Mouse (Mus musculus) layer of hippocampus, postnatal 25 days (tissue): Measurements from ENCODE around the gene Dnajc7. TPM values are rescaled to one million over a fixed set of nuclear protein-coding genes. Genes with fewer than 3 reads are reported as not detected.
"Not testable (repeated sequence)": the region's sequence is repeated elsewhere in the genome, so short reads cannot be mapped to it uniquely, and the experiment has no call there.

Experiments used
- DNase-seq, 2 experiments: peaks; one replicate each; pipeline ENCODE4 v3.0.0; 2022; ENCODE audit warnings: mixed read lengths in 2 of 2, low spot score in 1 of 2; ENCODE audit errors: extremely low spot score in 1 of 2
- total RNA-seq, 2 experiments: library from RNA; stranded (reverse); gene quantifications; 2 replicates each; pipeline ENCODE4 v1.2.3; 2021

Dnajc7 gene
- total RNA-seq, result 100 to 1,000 TPM; 234 to 286 TPM

- DNase-seq, result no peak
Measured at GRCm38 (mm10) chr11:100619982-100620381, at the start of gene Dnajc7. TSS of gene Dnajc7 (minus strand) at chr11:100620168.

DNA sequence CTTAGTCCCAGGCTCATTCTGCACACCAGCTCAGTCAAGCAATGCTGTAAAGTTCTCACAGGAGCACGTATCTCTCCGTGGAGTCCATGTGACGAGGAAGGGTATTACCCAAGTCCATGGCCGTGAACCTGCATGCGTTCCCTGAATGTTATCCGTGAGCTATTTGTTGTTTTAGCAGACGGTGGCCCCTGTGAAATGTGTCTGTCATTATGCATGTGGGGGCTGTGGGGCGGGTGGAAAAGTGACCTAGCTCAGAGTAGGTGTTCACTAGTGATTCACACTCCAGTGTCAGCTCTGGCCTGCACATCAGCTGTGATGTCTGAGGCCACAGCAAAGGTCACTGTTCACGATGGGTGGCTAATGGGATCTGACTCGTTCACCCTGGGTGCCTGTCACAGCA lies 39.8 kb upstream of the Dnajc7 start:
- no peak for DNase-seq

DNA sequence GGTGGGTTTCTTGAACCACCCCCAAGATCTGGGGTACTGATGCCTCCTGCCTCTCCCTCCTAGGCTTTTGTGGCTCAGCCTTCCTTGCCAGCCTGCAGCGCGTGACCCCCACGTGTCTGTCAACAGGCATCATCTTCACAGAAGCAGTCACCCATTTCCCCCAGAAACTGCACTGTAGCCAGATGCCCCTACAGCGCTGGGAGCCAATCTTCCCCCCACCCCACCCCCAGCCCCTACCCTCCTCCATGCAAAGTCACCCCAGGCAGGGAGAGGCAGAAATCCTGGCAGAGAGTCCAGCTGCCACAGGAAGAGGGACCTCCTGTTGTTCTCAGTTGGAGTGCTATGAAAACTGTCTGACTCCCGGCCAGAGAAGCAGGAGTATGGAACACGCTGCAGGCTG lies 36.5 kb upstream of the Dnajc7 start:
- no peak for DNase-seq

- not testable (repeated sequence) for DNase-seq
Measured at GRCm38 (mm10) chr11:100655589-100655988, 35.6 kb upstream of the Dnajc7 start.

DNA sequence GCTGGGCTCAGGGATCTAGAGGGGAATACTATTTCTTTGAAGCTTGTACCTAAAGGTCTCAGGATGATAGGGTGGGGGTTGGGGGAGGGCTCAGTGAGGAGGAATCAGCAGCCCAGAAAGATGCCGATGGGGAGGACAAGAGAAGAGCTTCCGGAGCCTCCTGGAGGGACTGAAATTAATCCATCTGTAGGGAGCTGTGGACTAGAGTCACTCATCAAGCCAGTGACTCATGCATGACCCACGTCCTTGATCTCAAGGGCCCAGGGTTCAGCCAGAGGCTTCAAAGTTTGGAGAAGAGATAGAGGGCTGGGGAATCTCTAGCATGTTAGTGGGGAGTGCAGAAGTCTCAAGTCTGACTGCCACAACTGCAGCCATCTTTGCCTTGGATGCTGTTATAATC lies 31.8 kb upstream of the Dnajc7 start:
- no peak for DNase-seq

- DNase-seq, result no peak
Measured at GRCm38 (mm10) chr11:100651205-100651604, 31.2 kb upstream of the Dnajc7 start.

- DNase-seq, result no peak
Measured at GRCm38 (mm10) chr11:100648405-100648804, 28.4 kb upstream of the Dnajc7 start.

DNA sequence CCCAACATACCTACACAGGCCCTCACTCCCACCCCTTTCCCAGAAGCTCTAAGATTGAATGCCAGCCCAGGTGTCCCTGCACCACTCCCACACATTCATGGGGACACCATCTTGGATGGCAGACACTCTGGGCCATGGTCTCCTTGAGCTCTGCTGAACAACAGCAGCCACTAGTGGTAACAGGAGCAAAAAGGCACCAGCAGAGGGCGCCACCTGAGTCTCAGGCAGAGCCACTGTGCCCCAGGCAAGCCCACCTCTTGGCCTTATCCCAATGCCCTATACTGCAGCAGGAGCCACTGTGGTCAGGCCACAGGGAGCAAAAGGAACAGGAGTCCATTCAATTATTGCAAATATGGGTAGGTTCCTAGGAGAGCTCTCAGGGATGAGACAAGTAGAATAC lies 26.3 kb upstream of the Dnajc7 start:
- DNase-seq, result peak in 1 of 2 experiments; percentile 47

DNA sequence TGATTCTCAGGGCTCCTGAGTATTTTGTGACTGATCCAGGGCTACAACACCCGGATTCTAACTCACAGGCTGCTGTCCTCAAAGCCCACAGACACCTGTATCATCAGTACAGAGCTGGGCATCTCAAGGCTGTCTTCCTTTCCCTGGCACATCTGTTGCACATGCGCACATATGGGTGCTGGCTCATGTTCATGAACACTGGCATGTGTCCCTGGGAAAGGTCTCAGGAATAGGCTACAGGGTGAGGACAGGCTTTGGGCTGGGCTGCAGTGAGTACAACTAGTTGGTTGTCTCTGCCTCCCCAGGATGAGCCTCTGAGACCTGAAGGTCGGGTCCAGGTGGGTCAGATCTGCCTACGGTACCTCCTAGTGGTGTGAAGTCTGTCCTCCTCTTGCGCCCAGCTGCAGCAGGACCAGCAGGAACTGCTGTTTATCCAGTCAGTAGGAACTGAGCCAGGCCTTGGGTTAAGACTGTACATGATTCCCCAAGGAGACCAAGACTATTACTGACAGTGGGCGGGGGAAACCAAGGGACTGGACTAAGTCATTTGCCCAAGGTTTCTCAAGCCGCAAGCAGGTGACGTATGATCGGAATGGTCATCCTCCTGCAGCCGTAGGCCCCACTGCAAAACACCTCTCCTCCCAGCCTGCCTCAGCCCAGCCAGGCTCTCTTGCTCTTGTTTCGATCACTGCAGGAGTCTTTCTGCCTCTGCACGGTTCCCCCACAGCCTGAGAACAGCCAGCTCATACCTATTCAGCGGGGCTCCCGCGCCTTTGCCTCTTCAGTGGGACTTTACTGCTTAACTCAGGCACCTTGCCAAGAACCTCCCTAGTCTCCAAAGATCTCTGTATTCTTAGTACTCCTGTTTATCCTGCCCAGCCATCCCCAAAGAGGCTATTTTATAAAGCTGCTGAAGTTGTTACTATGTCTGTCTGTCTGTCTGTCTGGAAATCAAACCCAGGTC lies 23.9 kb upstream of the Dnajc7 start:
- no peak for DNase-seq

DNA sequence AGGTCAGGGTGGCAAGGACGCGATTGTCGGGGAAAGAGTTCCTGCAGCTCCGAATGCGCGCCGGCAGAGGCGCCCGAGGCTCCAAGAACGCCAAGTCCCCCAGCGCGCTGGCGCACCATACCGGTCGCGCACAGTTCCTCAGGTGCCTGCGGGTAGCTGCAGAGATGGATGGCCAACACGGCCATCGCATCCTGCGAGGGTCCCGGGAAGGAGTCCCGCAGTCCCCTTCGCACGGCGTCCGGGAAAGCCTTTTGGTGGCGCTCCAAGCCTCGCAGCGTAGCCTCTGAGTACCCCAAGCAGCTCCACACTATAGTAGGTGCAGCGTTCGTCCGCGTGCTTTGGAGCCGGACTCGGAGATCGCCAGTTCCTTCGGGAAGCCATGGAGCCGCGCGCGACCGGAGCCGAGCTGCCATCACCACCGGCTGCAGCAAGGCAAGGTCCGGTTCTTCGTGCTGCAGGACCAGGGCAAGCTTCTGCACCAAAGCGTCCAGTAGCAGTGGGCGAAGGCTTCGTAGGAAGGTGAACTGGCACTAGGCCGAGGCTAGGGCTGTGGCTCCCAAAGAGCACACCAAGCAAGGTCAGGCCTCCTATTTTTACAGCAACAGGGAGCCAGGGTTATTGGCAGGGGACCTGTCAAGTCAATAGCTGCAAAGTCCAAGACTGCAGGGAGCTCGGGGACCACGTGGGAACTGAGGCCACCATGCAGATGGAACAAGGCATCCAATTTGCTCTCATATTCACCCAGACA lies 20.4 kb upstream of the Dnajc7 start:
- peak; percentile 39 to 43 for DNase-seq

GRCm38 (mm10) chr11:100634530-100634929 lies 14.6 kb upstream of the Dnajc7 start:
- DNase-seq, result no peak

- no peak for DNase-seq
Measured at GRCm38 (mm10) chr11:100628862-100629352, 8.9 kb upstream of the Dnajc7 start.

GRCm38 (mm10) chr11:100628056-100628455 lies 8.1 kb upstream of the Dnajc7 start:
- DNase-seq, result no peak

- DNase-seq, result peak; percentile 52 to 79
Measured at GRCm38 (mm10) chr11:100626701-100627195, 6.8 kb upstream of the Dnajc7 start.

GRCm38 (mm10) chr11:100625754-100626700 lies 6.1 kb upstream of the Dnajc7 start:
- no peak for DNase-seq

DNA sequence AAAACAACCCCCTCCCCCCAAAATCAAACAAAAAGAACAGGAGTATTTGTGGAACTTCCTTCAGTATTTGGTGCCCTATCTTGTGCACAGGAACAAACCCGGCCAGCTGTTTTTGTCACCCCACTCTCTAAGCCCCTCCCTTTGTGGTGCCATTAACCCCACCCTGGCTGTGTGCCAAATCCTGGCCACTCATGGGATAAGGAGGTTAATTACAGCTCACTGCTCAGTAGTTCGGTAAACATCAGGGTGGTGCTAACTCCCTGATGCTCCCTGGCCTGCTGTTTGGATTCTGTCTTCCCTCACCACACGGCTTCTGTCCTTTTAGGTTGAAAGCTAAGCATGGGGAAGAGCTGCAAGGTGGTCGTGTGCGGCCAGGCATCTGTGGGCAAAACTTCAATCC lies 3.9 kb upstream of the Dnajc7 start:
- no peak for DNase-seq

GRCm38 (mm10) chr11:100622714-100623113 lies 2.7 kb upstream of the Dnajc7 start:
- DNase-seq, result peak; percentile 94 to 96

DNA sequence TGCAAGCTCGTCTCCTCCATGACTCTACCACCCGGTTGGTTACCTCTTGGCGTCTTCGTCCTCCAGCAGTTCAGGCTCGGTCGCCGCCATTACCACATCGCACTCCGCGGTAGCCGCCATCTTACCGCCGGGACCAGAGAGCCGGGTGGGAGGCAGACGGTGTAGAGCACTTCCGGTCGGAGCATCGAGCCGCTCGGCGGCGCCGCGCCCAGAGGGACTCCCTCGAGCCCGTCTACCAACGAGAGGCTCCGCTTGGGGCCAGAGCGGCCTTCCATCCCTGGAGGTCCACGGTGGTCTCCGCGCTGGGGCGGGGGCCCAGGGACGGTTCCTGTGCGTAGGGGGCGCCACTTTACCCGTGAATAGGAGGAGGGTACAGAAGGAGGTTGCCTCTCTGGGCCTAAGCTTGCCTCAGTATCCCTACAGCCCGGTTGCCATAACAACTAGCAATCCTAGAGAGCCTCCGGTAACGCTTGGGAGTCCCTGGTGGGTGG lies 438 bp downstream of the Dnajc7 start:
- peak; percentile 89 to 97 for DNase-seq

DNA sequence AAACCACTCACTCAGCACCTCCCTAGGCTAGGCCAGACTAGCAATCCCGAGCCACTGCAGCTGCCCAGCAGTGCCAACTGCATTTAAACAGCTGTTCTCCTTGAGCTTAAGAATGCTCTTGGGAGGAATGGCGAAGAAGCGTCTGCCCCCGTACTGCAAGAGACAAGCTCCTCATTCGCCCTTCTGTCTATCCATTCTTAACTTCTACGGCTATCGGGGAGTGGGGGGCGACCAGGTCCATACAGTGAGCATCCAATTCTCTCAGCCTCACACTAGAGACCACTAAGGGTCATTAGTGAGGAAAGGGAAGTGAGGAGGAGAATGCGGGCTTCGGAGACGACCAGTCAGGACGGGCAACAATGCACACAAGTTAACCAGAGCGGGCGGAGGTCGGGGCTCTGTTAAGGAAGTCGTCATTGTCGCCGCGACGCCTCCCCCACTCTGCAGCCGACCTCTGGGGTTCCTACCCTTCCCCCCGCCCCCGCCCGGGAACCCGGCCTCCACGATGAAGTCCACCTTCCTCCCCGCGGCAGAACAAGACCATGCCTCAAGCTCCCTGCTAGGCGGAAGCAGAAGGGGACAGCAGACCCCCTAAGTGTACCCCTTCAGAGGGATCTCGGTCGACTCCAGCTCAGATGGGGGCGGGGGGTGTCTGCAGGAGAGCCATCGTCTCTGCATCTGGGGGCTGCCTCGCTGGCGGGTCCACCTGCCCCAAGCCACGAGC lies 1.0 kb downstream of the Dnajc7 start, which contains the start of gene Nkiras2:
Gene Nkiras2 (plus strand): TSS at position 484 of the 724 bp plus-strand sequence.
- DNase-seq, result peak in 1 of 2 experiments; percentile 39
